Mouse (Mus musculus) erythroblast, embryonic 14.5 days (primary cell): ENCODE measurements around the gene Senp7. TPM values are rescaled to one million over a fixed set of nuclear protein-coding genes. Genes with fewer than 3 reads are reported as not detected.
A peak's percentile ranks its signal among the peaks of the same experiment; 100 is the strongest.
"Not testable (repeated sequence)": the region's sequence is repeated elsewhere in the genome, so short reads cannot be mapped to it uniquely, and the experiment has no call there.

ENCODE experiments used
- H3K27me3 ChIP-seq: 2 replicates; pipeline ENCODE4 v1.6.1; 2012; ENCODE audit warnings: inconsistent platforms; ENCODE audit not compliant: control insufficient read depth
- H3K36me3 ChIP-seq: 2 replicates; pipeline ENCODE4 v1.6.1; 2012; ENCODE audit warnings: mild to moderate bottlenecking, inconsistent platforms; ENCODE audit not compliant: control insufficient read depth
- H3K4me1 ChIP-seq: 2 replicates; pipeline ENCODE4 v1.6.1; 2012; ENCODE audit warnings: inconsistent platforms; ENCODE audit not compliant: control insufficient read depth
- H3K4me3 ChIP-seq: replicated peaks from 2 replicates; pipeline ENCODE3; 2012; ENCODE audit warnings: moderate library complexity, mild to moderate bottlenecking, inconsistent platforms
- H3K9me3 ChIP-seq: 2 replicates; pipeline ENCODE4 v1.6.1; 2012; ENCODE audit warnings: low read length, inconsistent platforms, mixed read lengths; ENCODE audit not compliant: control insufficient read depth
- GATA1 ChIP-seq: IDR thresholded peaks from 2 replicates; pipeline ENCODE4 v1.6.1; 2012; ENCODE audit warnings: low read length, inconsistent platforms, mixed read lengths
- TAL1 ChIP-seq: IDR thresholded peaks from 3 replicates; pipeline ENCODE4 v1.6.1; 2012; ENCODE audit warnings: low read length, inconsistent platforms, mixed read lengths
- polyA plus RNA-seq: library from polyadenylated mRNA; stranded (reverse); fragments of >175 nt; gene quantifications from 2 replicates; pipeline ENCODE4 v1.2.3, GENCODE M21; 2012

Gene Senp7
- polyA plus RNA-seq = 1.0 and 2.8 TPM in 2 replicates

- not testable (repeated sequence) for H3K4me1 ChIP-seq, H3K4me3 ChIP-seq, H3K27me3 ChIP-seq, H3K9me3 ChIP-seq, H3K36me3 ChIP-seq
Measured at GRCm38 (mm10) chr16:56048038-56048437, at the start of gene Senp7. TSS of gene Senp7 (plus strand) at chr16:56048338.

GRCm38 (mm10) chr16:56006798-56007197 is 41.3 kb upstream of the Senp7 start:
- H3K36me3 ChIP-seq = peaks cover 90% of the 10 kb centered on the region
- no peaks in the 10 kb centered on the region for H3K4me1 ChIP-seq
- TF ChIP-seq TAL1 = no peak
- TF ChIP-seq GATA1 = no peak
- no peak overlapping the region for H3K4me3 ChIP-seq
- H3K27me3 ChIP-seq = no peaks in the 10 kb centered on the region
- H3K9me3 ChIP-seq = no peaks in the 10 kb centered on the region

- Histone ChIP-seq H3K4me3 (no peak overlapping the region), H3K27me3 (no peaks in the 10 kb centered on the region), H3K9me3 (peaks cover 3% of the 10 kb centered on the region), H3K4me1 (no peaks in the 10 kb centered on the region), H3K36me3 (peaks cover 89% of the 10 kb centered on the region)
- TF ChIP-seq GATA1 = no peak
- no peak for TF ChIP-seq TAL1
Measured at GRCm38 (mm10) chr16:56008862-56009261, 39.3 kb upstream of the Senp7 start.

- no peaks in the 10 kb centered on the region for H3K4me1 ChIP-seq
- H3K27me3 ChIP-seq = no peaks in the 10 kb centered on the region
- no peak overlapping the region for H3K4me3 ChIP-seq
- H3K36me3 ChIP-seq = peaks cover 78% of the 10 kb centered on the region
- H3K9me3 ChIP-seq = peaks cover 9% of the 10 kb centered on the region
- TF ChIP-seq GATA1 (no peak), TAL1 (no peak)
Measured at GRCm38 (mm10) chr16:56012789-56013743, 35.1 kb upstream of the Senp7 start.

- no peaks in the 10 kb centered on the region for H3K4me1 ChIP-seq
- TF ChIP-seq GATA1 = no peak
- no peak for TF ChIP-seq TAL1
- peaks cover 81% of the 10 kb centered on the region for H3K36me3 ChIP-seq
- H3K4me3 ChIP-seq = no peak overlapping the region
- H3K27me3 ChIP-seq = no peaks in the 10 kb centered on the region
- peaks cover 9% of the 10 kb centered on the region for H3K9me3 ChIP-seq
Measured at GRCm38 (mm10) chr16:56014076-56014475, 34.1 kb upstream of the Senp7 start.

GRCm38 (mm10) chr16:56019660-56020059 is 28.5 kb upstream of the Senp7 start:
- TF ChIP-seq TAL1 (no peak), GATA1 (no peak)
- Histone ChIP-seq H3K36me3 (peaks cover 77% of the 10 kb centered on the region), H3K4me1 (no peaks in the 10 kb centered on the region), H3K4me3 (no peak overlapping the region), H3K27me3 (no peaks in the 10 kb centered on the region), H3K9me3 (peaks cover 6% of the 10 kb centered on the region)

GRCm38 (mm10) chr16:56027854-56028629 is 20.1 kb upstream of the Senp7 start:
- Histone ChIP-seq H3K9me3 (no peaks in the 10 kb centered on the region), H3K36me3 (peaks cover 58% of the 10 kb centered on the region), H3K4me1 (peaks cover 30% of the 10 kb centered on the region), H3K27me3 (no peaks in the 10 kb centered on the region), H3K4me3 (peak overlapping the region; percentile 80)
- TF ChIP-seq GATA1 (no peak), TAL1 (no peak)

GRCm38 (mm10) chr16:56028722-56029551 is 19.2 kb upstream of the Senp7 start:
- Histone ChIP-seq H3K36me3 (peaks cover 62% of the 10 kb centered on the region), H3K9me3 (no peaks in the 10 kb centered on the region), H3K4me1 (peaks cover 30% of the 10 kb centered on the region), H3K27me3 (no peaks in the 10 kb centered on the region), H3K4me3 (peak overlapping the region; percentile 80)
- no peak for TF ChIP-seq GATA1
- TF ChIP-seq TAL1 = no peak

- Histone ChIP-seq H3K9me3 (no peaks in the 10 kb centered on the region), H3K4me3 (peak within 1 kb of the TSS; percentile 80), H3K27me3 (no peaks in the 10 kb centered on the region), H3K4me1 (peaks cover 31% of the 10 kb centered on the region), H3K36me3 (peaks cover 63% of the 10 kb centered on the region)
- TF ChIP-seq GATA1 (no peak), TAL1 (no peak)
Measured at GRCm38 (mm10) chr16:56029661-56030082, 18.5 kb upstream of the Senp7 start, which contains the start of gene Pcnp. TSS of gene Pcnp (minus strand) at chr16:56029739.
